Mouse (Mus musculus): ENCODE measurements around the gene Usp48.
"Not testable (repeated sequence)": the region's sequence is repeated elsewhere in the genome, so short reads cannot be mapped to it uniquely, and the experiment has no call there.

Gene Usp48

DNA sequence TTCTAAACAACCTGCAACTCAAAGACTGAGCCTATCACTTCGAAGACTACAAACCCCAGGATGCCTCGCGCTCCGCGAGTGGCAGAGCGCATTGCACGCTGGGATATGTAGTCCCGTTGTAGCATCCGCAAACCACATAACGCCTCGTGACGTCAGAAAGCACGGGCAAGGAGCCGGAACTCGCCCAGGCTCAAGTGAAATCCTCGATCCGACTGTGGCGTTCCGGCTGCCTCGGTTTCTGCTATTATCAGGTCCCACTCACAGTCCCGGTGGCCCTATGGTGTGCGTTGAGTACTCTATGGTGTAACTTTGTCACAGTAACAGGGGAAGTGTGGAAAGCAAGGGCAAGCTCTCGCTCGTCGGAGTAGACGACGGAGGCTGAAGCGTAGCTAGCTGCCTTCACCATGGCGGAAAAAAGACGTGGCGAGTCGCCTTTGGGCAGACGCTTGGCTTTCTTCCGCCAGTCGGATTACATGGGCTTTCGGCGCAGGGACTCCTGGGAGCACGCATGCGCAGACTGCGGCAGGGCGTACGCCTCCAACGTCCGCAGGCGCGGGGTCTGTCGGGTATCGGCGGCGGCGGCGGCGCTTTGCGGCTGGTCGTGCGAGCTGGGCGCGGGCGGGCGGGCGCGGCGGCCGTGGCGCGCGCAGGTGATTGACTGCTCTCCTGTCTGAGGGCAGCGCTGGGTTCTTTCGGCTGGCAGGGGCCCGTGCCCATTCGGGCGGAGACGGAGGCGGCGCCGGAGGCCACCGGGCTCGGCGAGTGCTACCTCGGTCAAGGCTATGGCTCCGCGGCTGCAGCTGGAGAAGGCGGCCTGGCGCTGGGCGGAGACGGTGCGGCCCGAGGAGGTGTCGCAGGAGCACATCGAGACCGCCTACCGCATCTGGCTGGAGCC lies at the start of gene Usp48:
Gene Usp48 (plus strand): TSS at position 155 of the 895 bp plus-strand sequence.
- peak; percentile 97 to 99 for DNase-seq (ENCODE audit: low spot score in 2 of 2)

DNA sequence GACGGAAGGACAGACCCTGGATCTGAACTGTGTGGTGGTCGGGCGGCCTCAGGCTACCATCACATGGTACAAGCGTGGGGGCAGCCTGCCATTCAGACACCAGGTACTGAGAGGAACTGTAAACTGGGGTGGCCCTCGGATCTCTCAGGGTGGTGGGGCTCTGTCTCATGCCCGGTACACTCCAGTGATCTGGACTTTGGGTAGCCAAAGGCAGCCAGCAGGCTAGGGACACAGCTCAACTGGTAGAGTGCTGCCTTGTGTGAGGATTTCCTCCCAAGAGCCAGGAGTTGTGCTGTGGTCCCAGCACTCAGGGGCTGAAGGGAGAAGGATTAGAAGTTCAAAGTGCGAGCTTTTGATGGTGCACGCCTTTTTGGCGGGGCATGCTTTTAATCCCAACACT lies 48.0 kb upstream of the Usp48 start:
- no peak for DNase-seq (ENCODE audit: low spot score in 2 of 2)

DNA sequence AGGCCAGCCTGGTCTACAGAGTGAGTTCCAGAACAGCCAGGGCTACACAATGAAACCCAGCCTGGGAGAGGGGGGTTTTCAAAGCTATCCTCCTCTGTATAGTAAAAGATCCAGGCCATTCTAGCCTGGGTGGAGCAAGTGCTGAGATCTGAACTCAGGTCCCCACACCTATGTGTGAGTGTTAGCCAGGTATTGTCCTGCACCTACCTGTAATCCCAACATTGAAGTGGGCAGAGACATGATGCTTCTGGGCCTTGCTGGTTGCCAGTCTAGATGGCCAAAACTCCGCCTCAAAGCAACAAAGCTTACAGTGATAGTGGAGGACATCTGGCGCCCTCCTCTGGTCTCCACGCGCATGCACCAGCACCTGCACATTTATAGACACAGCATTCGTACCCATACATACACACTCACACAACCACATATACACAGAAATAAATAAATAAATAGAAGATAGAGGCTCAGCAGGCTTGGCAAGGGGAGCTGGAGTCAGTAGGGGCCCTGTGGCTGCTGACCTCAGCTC lies 47.5 kb upstream of the Usp48 start:
- DNase-seq (ENCODE audit: low spot score in 2 of 2) = peak in 1 of 2 experiments; percentile 57

DNA sequence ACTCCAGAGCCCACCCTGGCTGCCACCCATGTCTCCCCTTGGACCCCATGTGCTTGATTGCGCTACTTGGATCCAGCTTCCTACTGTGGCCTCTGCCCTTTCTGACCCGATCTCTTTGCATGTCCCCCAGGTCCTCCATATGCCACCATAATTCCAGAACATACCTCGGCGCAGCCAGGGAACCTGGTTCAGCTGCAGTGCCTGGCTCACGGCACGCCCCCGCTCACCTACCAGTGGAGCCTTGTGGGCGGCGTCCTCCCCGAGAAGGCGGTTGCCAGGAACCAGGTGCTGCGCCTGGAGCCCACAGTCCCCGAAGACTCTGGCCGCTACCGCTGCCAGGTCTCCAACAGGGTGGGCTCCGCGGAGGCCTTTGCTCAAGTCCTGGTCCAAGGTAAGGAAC lies 40.1 kb upstream of the Usp48 start:
- no peak for DNase-seq (ENCODE audit: low spot score in 2 of 2)

DNA sequence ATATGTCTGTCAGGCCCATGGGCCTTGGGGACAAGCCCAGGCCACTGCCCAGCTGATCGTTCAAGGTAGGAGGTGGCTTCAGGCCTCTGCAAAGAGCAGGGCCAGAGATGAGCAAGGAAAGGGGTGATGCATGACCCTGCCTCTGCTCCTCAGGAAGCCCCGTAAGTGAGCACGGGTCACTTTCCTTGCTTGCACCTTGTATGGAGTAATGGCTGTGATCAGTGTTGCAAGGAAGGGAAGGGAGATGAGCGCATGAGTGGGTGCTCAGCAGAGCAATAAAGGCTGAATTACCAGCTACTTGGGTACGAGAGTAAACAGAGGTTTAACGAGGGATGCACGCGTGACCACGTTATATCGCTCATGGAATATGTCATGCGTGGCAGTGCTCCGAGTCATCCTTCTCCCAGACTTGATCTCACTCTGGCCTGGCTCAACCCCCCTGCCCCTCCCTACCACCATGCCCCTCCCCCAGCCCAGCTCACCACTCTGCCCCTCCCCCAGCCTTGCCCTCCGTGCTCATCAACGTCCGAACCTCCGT lies 36.8 kb upstream of the Usp48 start:
- DNase-seq (ENCODE audit: low spot score in 2 of 2) = no peak

DNA sequence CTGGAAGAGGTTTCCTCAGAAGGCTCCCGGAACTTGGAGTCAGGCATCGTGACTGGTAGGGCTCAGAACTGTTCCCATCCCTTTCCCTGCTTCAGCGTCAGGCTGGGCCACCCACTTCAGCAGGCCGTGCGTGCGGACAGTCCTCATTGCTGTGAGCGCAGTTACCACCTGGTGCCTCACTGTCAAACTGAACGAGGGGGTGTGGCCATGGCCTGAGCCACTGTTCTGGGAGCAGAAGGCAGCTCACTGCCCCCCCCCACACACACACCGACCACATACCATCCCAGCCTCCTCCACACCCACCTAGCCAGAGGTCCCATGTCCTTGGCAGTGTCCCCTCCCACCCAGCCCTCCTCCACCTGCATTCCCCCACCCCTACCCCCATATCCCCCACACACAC lies 23.7 kb upstream of the Usp48 start:
- DNase-seq (ENCODE audit: low spot score in 2 of 2) = no peak

DNA sequence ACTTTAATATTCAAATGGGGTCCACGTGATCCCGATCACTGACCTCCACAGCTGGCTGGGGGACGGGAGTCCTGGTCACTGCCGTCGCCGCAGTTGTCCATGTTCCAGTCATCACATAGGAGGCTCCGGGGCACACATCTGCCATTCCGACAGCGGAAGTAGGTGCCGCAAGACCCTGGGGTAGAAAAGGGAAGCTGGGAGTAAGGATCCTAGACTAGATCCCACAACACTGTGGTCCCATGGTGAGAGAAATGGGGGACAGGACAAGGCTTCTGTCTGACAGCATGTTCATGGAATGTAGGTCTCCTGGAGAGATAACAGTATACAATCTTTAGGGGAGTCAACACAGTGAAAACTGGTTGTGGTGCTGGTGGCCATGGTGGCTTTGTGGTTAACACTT lies 19.1 kb upstream of the Usp48 start, which contains the start of gene Ldlrad2:
Gene Ldlrad2 (minus strand): TSS at position 101 of the 400 bp plus-strand sequence.
- no peak for DNase-seq (ENCODE audit: low spot score in 2 of 2)

DNA sequence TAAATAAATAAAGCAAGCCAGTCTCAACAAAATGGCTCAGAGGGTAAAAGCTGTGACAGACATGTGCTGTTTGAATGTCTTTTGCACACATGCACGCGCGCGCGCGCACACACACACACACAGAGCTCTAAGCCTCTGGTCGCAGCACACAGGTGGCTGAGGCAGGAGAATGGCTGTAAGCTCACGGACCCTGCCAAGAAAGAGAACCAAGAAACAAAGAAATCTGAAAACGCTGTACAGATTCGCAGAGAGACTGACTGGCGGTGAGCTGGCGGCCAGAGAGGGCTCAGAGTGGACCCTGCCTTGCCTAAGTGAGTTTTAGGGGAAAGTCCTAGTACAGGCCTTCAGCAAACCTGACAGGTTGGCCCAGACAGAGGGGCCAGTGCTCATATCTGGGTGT lies 16.1 kb upstream of the Usp48 start:
- no peak for DNase-seq (ENCODE audit: low spot score in 2 of 2)

DNA sequence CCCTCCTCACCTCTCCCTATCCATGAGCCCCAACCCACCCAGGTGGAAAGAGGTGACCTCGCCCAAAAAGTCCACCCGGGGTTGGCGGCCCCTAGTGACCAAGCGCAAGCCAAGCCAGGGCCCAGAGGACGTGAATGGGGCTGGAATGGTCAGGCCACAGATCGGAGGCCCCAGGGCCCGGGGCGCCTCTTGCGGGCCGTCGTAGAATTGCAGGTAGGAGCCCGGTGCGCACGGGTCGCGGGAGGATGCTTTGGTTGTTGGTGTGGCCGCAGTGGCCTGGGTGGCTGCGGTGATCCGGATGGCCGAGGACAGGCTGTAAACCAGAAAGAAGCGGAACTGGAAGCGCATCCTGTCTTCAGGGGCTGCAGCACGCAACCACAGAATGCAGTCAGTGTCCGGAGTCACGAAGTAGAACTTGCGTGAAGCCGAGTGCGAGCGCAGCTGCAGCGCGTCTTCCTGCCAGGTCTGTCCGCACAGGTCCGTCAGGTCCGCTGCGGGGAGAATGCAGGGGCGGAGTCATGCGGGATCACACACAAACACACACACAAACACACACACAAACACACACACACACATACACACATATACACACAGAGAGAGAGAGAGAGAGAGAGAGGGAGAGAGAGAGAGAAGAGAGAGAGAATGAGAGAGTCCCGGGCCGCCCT lies 15.2 kb upstream of the Usp48 start:
- peak; percentile 40 to 61 for DNase-seq (ENCODE audit: low spot score in 2 of 2)

DNA sequence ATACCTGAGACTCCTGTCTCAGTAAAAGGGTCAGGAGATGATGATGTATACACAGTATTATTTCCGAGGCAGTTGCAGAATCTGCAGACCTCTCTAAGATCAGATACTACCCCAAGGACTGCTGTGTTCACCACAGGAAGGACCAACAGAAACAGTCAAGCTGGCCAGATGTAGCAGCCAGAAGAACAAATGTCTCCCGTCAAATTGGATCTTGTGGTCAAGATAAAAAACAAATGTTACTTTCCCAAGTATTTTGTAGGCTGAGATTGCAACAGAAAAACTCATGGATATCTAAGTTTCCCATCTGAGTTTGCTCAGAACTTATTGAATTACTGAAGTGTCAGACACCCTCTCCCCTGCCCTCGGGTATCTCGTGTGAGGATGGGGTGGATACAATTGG lies 13.8 kb upstream of the Usp48 start:
- DNase-seq (ENCODE audit: low spot score in 2 of 2) = no peak

DNA sequence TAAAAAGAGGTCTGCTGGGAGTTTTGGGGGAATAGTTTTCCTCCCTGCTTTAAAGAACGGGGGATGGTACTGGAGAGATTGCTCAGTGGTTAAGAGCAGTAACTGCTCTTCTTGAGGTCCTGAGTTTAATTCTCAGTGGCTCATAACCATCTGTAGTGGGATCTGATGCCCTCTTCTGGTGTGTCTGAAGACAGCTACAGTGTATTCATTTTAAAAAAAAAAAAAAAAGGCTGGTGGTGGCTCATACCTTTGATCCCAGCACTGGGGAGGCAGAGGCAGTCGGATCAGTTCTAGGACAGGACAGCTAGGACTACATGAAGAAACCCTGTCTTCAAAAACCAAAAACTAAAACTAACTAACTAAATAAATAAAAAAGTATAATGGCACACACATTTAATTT lies 13.3 kb upstream of the Usp48 start:
- DNase-seq (ENCODE audit: low spot score in 2 of 2) = no peak

DNA sequence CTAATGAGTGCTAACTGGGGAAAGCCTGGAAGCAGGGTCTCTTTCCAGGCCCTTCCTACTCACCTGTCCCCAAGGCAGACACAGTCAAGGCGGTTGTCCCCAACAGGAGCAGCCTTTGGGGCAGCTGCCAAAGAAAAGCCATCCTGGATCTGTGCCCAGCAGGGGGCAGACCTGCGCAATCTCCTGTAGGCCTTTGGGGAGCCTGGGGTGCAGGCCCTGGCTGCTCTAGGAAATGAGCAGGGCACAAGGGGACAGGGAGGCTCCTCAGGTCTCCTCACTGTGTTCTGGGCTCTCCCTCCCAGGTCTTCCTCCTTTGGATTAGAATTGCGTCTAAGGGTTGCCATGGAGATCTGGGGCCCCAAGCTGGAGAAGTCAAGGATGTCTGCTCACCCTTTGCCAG lies 11.7 kb upstream of the Usp48 start:
- peak; percentile 44 to 73 for DNase-seq (ENCODE audit: low spot score in 2 of 2)

DNA sequence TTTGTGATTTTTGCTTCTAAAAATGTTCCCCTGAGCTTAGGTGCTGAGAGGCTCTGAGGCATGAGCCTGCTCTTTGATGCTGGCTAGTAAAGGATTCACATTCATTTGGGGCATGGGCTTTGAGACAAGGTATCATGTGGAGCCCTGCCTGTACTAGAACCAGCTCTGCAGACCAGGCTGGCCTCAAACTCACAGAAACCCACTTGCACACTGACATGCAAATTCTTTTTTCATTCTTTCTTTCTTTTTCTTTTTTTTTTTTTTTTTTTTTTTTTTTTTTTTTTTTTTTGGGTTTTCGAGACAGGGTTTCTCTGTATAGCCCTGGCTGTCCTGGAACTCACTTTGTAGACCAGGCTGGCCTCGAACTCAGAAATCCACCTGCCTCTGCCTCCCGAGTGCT lies 4.5 kb upstream of the Usp48 start:
- not testable (repeated sequence) for DNase-seq (ENCODE audit: low spot score in 2 of 2)

DNA sequence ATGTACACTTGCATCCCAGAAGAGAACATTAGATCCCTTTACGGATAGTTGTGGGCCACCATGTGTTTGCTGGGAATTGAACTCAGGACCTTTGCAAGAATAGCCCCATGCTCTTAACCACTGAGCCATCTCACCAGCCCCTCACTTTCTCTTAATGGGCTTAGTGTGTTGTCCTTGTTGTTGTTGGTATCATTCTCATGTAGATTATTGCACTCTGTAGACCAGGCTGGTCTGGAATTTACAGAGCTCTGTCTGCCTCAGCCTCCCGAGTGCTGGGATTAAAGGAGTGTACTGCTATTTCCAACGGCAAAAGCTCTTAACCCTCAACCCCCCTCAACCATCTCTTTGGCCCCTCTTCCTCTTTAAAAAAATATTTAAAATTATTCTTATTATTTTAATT lies 4.0 kb upstream of the Usp48 start:
- DNase-seq (ENCODE audit: low spot score in 2 of 2) = no peak

DNA sequence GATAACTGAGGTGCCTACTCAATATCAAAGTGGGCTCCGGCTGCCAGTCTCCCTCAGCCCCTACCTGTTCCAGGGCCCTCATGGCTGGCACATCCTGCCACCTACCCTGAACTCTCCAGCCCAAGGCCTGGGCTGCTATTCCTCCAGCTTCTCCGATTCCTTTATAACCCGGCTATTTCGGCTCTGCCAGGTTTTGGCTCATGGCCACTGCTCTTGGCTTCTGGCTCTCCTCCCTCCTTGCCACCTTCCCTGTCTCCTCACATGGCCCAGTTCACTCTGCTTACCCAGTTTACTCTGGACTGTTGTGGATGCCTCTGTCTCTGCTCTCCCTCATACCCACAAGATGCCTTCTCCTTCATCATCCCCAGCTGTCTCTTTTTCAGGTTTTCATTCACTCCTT lies 2.6 kb upstream of the Usp48 start:
- no peak for DNase-seq (ENCODE audit: low spot score in 2 of 2)

DNA sequence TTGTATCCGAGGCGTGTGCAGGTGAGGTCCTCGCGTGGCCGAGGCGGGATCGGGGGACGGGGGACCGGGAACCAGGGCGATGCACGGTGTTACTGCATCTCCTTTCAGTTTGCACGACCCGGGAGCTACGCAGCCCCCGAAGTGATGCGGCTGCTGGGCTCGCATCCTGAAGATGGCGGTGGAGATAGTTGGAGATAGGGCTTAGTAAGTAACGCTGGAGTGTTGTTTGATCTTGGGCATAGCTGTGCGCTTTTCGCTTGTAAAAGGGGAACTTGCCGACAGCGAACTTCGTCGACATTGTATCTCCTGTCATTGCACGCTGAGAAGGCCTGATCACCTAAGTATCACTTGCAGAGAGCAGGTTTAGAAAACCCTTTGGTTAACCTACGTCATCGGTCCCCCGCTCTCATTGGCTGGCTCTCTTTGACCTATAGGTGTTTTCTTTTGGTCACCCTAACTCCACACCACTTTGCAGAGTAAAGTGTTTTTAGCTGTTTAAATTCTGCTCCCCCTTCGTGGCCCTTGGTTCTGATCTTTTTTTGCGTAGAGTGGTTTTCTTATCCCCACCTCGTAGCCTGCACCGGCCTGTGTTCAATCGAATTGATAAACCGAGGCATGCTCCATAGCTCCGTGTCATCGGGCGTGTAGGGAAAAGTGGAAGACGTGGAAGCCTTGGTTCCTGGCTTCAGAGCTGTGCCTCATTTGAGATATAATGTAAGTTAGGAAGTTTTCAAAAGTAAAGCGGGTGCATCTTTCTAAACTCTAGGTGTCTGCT lies 1.1 kb downstream of the Usp48 start:
- peak in 1 of 2 experiments; percentile 64 for DNase-seq (ENCODE audit: low spot score in 2 of 2)

DNA sequence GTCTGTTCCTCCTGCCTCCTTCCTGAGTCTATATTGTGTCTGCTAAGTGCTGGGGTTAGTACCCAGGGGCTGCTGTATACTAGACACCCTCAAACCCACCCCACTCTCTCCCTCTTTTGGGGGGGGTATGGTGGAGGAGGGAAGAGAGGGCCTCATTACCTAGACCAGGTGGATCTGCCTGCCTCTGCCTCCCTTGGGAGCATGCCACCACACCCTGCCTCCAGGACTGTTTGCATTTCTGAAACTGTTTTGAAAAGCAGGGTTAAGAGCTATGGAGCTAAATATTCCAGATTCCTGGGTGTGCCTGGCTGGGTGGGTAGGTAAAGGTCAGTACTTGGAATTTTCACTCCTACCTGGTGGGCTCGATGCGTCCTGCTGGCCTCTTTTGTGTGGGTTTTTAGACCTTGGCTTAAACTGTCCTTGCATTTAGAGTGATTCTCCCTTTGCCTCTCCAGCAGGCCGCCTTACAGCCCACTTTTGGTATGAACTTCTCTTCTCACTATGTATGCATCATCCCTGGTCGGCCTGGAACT lies 3.6 kb downstream of the Usp48 start:
- no peak for DNase-seq (ENCODE audit: low spot score in 2 of 2)

DNA sequence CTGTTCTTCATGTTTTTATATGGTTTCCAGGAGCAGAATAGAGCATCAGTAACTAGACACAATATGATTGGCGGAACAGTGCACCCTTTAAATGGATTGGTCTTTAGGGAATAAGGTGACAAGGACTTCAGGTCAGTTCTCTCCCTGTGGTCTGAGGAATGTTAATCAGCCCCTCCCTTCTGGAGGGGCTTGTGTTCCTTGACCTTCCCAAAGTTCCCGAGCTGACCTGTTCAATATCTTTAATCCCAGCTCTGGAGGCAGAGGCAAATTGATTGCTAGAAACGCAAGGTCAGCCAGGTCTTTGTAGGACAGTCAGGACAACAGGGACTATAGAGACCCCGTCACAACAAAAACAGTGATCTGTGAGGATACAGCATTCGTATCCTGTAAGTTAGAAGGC lies 5.0 kb downstream of the Usp48 start:
- DNase-seq (ENCODE audit: low spot score in 2 of 2) = no peak

DNA sequence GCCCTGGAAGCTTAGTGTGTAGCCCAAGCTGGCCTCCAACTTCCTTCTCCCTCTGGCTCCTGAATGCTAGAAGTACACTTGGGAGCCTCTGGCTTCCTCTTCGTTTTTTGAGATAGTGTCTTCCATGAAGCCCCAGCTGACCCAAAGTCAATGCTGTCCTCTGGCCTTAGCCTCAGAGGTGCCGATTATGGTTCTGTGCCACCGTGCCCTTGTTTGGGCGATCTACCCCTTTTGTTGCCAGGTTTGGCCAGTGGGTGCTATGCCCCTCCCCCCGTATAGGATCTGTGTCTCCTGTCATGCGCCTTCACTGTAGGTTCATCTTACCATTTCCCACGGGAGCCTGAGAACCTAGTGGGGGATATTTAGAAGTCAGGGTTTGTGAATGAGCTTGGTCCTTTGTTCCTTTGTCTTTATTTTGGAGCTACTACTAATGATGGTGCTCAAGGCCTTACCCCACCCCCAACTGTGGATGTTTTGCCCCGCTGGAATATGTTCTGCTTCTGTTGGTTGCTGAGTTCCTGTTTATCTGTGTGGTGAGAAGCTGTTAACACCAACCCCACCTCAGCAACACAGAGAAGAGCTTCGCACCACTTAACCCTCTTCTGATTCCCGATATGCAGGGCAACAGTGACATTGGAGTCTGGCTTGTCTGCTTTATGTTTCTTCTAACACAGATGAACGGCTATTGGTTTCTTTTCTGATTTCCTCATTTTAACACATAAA lies 10.1 kb downstream of the Usp48 start:
- no peak for DNase-seq (ENCODE audit: low spot score in 2 of 2)

DNA sequence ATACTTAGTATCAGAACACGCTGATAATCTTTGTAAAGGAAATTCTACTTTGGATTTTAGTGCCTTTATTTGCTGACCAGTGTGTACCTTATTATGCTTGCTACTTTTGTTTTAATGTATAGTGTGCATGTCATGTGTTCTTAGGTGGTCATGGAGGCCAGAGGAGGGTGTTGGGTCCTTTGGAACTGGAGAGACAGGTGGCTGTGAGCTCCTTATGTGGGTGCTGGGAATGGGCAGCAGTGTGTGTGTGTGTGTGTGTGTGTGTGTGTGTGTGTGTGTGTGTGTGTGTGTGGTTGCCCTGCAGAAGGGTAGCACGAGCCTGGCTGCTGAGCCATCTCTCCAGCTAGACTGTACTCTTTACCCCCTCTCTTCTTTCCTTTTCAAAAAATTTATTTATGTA lies 13.5 kb downstream of the Usp48 start:
- DNase-seq (ENCODE audit: low spot score in 2 of 2) = no peak

DNA sequence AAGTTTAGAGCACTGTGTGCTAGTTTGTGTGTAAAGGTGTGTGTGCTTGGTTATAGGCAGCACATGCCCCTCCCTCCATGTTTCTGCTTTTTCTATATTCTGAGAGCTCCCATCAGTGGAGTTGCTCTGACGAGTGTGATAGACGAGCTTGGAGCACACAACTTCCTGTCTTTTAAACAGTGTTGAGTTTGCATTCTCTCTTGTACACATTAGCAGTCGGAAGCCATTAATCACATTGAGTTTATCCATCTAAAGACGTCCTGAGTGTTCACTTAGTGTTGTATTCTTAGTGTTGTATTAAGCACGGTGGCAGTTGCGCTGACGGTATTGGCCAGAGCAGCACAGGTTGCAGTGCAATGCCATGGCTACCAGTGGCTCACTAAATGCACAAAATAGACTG lies 15.7 kb downstream of the Usp48 start:
- no peak for DNase-seq (ENCODE audit: low spot score in 2 of 2)

Data from spleen, postnatal 10 days (tissue).